Comparison of ENCODE assay signal across 19 mouse cellular contexts in genomic region chr17:30518431-30519171, GRCm38 (mm10). TPM values are rescaled to one million over a fixed set of nuclear protein-coding genes. Genes with fewer than 3 reads are reported as not detected.
A peak's percentile ranks its signal among the peaks of the same experiment; 100 is the strongest.
DNase-seq lines count a peak whose midpoint lies in the region; ATAC-seq and TF ChIP-seq lines count a peak whose summit lies in the region.
"Had no signal": no experiment of that assay in that cellular context is flagged by ENCODE, and none has a peak within 500 bp of the region (broad histone marks: within the 10 kb centered on the region; RNA-seq: fewer than 3 reads in every experiment).

No protein-coding gene starts in this region.

- H3K9ac ChIP-seq in lung, embryonic 14.5 days: no peak overlapping the region
- H3K9ac ChIP-seq: forebrain, embryonic 13.5 days; heart, embryonic 12.5 days; liver, embryonic 12.5 days; stomach, embryonic 15.5 days had no signal

- 59% methylated on average over 8 of the region's 8 CpGs for WGBS in lung, embryonic 14.5 days
- 70% methylated on average over 8 of the region's 8 CpGs for WGBS in lung, adult 2 months

- peak; percentile 57 for DNase-seq in lung, embryonic 14.5 days
- DNase-seq in lung, adult 2 months: no peak
- DNase-seq in T-cell, adult 2 months (ENCODE audit: low spot score): peak; percentile 73
- peak; percentile 62 for DNase-seq in induced T-regulatory cell, adult 2 months (ENCODE audit: low read depth)
- no peak for DNase-seq in right cerebral cortex, postnatal 36 days (ENCODE audit: low spot score in 2 of 2)
- no peak for DNase-seq in cerebellum, postnatal 36 days
- DNase-seq: cerebellum, postnatal 14 days; gastrocnemius, postnatal 25 days; kidney, adult 2 months; kidney, postnatal 25 days; left cerebral cortex, postnatal 4 days; right cerebral cortex, adult 18-20 months; thymus, postnatal 14 days had no signal

- no peak overlapping the region for H3K4me3 ChIP-seq in lung, embryonic 14.5 days (ENCODE audit: low read depth, low read length)
- no peak overlapping the region for H3K4me3 ChIP-seq in lung, adult 2 months (replicated peaks; ENCODE audit: extremely low read depth, low read depth, low read length)
- H3K4me3 ChIP-seq: forebrain, embryonic 13.5 days; heart, embryonic 12.5 days; liver, embryonic 12.5 days; stomach, embryonic 15.5 days had no signal

- no peak overlapping the region for H3K4me2 ChIP-seq in lung, embryonic 14.5 days
- H3K4me2 ChIP-seq: forebrain, embryonic 13.5 days; heart, embryonic 12.5 days; liver, embryonic 12.5 days; stomach, embryonic 15.5 days had no signal

- no peak overlapping the region for H3K27ac ChIP-seq in lung, embryonic 14.5 days (ENCODE audit: low read depth)
- H3K27ac ChIP-seq: forebrain, embryonic 13.5 days; liver, embryonic 12.5 days; stomach, embryonic 15.5 days had no signal

- no peaks in the 10 kb centered on the region for H3K9me3 ChIP-seq in lung, embryonic 14.5 days (ENCODE audit: low read depth, low read length)
- H3K9me3 ChIP-seq: forebrain, embryonic 13.5 days; liver, embryonic 12.5 days; stomach, embryonic 15.5 days had no signal

- no peak for TF ChIP-seq CTCF in lung, embryonic 14.5 days (IDR thresholded peaks at IDR 0.05; ENCODE audit: low read depth)
- TF ChIP-seq CTCF in lung, adult 2 months (IDR thresholded peaks at IDR 0.05; ENCODE audit: insufficient read depth, low read length): no peak

- 0 out of 2 replicates have a peak, but pooled peaks cover 7% of the 10 kb centered on the region for H3K36me3 ChIP-seq in lung, embryonic 14.5 days (ENCODE audit: insufficient read depth)
- H3K36me3 ChIP-seq: liver, embryonic 12.5 days; stomach, embryonic 15.5 days had no signal

- no peak for TF ChIP-seq POLR2A in lung, adult 2 months (IDR thresholded peaks at IDR 0.05; ENCODE audit: borderline replicate concordance, extremely low read depth, low read depth, low read length)

- no peak for ATAC-seq in lung, embryonic 14.5 days (ENCODE audit: insufficient read depth)
- ATAC-seq in neutrophil, adult 5-6 weeks (ENCODE audit: extremely low read depth, insufficient number of reproducible peaks, low FRiP score, poor library complexity, severe bottlenecking): 0 out of 2 replicates have a peak, but pooled peaks have one; percentile 16
- ATAC-seq: forebrain, embryonic 13.5 days; liver, embryonic 12.5 days; lung, postnatal 0 days had no signal

- peaks cover 2% of the 10 kb centered on the region; the same call in 1 of the 2 replicates for H3K27me3 ChIP-seq in lung, embryonic 14.5 days (ENCODE audit: insufficient read depth, low read length)
- H3K27me3 ChIP-seq: forebrain, embryonic 13.5 days; heart, embryonic 12.5 days; liver, embryonic 12.5 days; stomach, embryonic 15.5 days had no signal

- no peaks in the 10 kb centered on the region for H3K4me1 ChIP-seq in lung, embryonic 14.5 days (ENCODE audit: insufficient read depth)
- no peaks in the 10 kb centered on the region; the same call in 1 of the 2 replicates for H3K4me1 ChIP-seq in lung, adult 2 months (ENCODE audit: control insufficient read depth, insufficient read depth, low read length)
- H3K4me1 ChIP-seq: forebrain, embryonic 13.5 days; liver, embryonic 12.5 days; stomach, embryonic 15.5 days had no signal

RNA-seq across cellular contexts. Expression of gene Btbd9, which starts 57.7 kb away (rescaled TPM):
- 50.9 and 51.8 TPM in 2 replicates for polyA plus RNA-seq in lung, embryonic 14.5 days (2014; fragmentation: Nextera tagmentation; extraction: Ambion mirVana)
- 18.9 and 24.2 TPM in 2 replicates for polyA plus RNA-seq in lung, adult 2 months (2012; rRNA removed)
- total RNA-seq in neutrophil, adult 5-6 weeks (2017): 35.9 and 37.0 TPM in 2 replicates

Comparison
In these comparisons a context has a peak if more than half of its experiments do, and no peak if none do; other contexts are left out.
1. DNase-seq: peak in lung, embryonic 14.5 days (single experiment), T-cell, adult 2 months (single experiment) and induced T-regulatory cell, adult 2 months (single experiment); none in lung, adult 2 months (single experiment), right cerebral cortex, postnatal 36 days (0 of 2) and cerebellum, postnatal 36 days (0 of 2).